Mouse (Mus musculus): ENCODE results near the gene Wiz. TPM values are rescaled to one million over a fixed set of nuclear protein-coding genes. Genes with fewer than 3 reads are reported as not detected.

Wiz gene
- polyA plus RNA-seq, 1 experiment from 2014 or later: 16.2 TPM

DNA sequence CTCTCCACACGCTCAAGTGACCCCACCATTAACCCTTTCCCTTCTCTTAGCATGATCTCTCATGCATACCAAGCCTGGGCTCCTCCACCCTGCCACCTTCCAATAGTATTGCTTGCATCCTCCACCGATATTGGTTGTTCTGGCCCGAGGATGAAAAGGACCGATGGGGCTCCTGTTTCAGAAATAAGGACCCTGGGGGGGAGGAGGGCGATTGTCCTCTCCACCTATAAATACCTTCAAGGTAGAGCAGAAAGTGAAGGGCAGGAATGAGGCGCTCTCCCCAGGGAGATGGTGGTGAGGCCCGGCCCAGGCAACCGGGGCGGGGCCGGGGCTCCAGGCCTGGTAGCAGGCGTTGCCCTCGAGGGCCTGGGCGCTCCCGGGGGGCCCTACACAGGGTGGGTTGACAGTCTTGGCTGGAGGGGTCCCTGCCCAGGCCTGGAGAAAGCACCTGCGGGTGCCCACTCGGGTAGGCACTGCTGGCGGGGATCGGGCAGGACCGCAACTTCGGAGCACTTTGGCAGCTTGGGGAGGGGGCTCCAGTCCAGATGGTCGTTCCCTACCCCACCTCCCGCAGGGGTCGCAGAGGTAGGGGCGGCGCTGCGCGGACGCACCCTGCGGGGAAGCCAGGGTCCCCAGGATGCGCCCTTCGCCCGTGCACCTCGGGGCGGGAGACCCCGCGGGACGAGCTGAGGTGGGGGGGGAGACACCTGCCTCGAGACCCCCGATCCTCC, 704 bp downstream of the Wiz start:
- no peaks in the 10 kb centered on the region for H3K36me3 ChIP-seq (ENCODE audit: control insufficient read depth, insufficient read depth, low read length)
- no peaks in the 10 kb centered on the region for H3K9me3 ChIP-seq (replicated peaks; ENCODE audit: control insufficient read depth, low read length)
- peak overlapping the region; percentile 72 for H3K4me3 ChIP-seq (ENCODE audit: low read depth, low read length)
- 2% methylated on average over 34 of the region's 39 CpGs for WGBS (ENCODE audit: insufficient replicate concordance)
- H3K9ac ChIP-seq (ENCODE audit: low read depth, low read length): peak overlapping the region; percentile 82
- peak; percentile 51 for ATAC-seq (replicated peaks; ENCODE audit: insufficient number of reproducible peaks, low FRiP score, low TSS enrichment)
- peaks cover 13% of the 10 kb centered on the region for H3K4me1 ChIP-seq (ENCODE audit: control insufficient read depth, insufficient read depth, low read length)
- peaks cover 16% of the 10 kb centered on the region for H3K27me3 ChIP-seq (ENCODE audit: control insufficient read depth, insufficient read depth, low read length)
- H3K27ac ChIP-seq (ENCODE audit: low read depth, low read length): peak overlapping the region; percentile 79; the same call in 1 of the 2 replicates
- H3K4me2 ChIP-seq: peak overlapping the region; percentile 97

DNA sequence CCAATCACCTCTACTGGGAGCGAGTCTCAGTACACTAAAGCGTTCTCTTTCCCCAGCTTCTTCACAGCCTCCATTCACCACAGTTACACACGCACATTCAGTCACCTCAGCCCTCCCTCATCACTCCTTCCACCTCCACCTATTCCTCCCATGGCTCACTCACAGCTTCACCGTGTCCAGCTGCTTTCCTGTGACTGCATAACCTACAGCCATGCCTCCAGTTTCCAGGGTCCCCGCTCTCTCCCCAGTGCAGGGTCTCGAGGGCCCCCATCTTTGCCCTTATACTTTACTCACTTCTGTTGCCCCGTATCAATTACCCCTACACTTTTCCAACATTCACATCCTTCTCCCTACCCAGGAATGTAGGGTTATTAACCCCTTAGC, 1.3 kb downstream of the Wiz start:
- no peak for ATAC-seq (replicated peaks; ENCODE audit: insufficient number of reproducible peaks, low FRiP score, low TSS enrichment)
- WGBS (ENCODE audit: insufficient replicate concordance): 41% methylated on average over 7 of the region's 7 CpGs

DNA sequence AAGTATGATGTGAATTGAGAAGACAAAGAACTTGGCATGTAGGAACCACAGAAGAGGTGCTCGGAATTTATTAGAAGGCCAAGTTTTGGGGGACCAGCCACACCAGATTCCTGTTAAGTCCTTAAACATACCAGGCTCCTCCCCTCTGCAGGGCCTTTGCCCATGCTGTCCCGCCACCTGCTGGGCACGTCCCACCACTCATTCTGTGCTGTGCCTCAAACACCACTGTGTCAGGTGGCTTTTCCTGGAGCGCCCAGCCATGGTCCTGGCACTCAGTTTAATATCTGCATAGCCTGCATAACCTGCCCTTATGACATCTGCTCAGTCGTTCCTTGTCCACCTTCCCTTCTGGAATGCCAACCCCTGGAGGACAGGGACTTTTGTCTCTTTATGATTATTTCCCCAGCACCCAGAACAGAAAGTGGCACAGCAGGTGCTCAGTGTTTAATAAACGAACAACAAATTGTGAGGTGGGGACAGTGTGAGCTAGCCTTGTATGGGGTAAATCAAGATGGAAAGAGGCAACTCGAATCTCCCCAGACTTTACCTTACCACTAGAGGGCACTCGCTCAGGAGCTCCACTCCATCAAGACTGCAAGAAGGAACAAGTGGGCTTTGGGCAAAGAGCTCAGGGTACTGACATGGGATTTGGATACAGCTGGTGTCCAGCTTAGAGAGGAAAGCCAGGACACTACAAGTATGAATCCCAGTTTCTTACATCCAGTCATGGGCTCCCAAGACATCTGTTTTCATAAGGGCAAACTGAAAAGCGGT, 2.4 kb downstream of the Wiz start:
- Histone ChIP-seq H3K9ac (ENCODE audit: low read depth, low read length) (no peak overlapping the region), H3K4me3 (ENCODE audit: low read depth, low read length) (no peak overlapping the region), H3K4me1 (ENCODE audit: control insufficient read depth, insufficient read depth, low read length) (peaks cover 20% of the 10 kb centered on the region), H3K4me2 (no peak overlapping the region), H3K9me3 (replicated peaks; ENCODE audit: control insufficient read depth, low read length) (no peaks in the 10 kb centered on the region), H3K27ac (ENCODE audit: low read depth, low read length) (no peak overlapping the region), H3K36me3 (ENCODE audit: control insufficient read depth, insufficient read depth, low read length) (no peaks in the 10 kb centered on the region), H3K27me3 (ENCODE audit: control insufficient read depth, insufficient read depth, low read length) (peaks cover 5% of the 10 kb centered on the region)
- 66% methylated on average over 9 of the region's 9 CpGs for WGBS (ENCODE audit: insufficient replicate concordance)
- ATAC-seq (replicated peaks; ENCODE audit: insufficient number of reproducible peaks, low FRiP score, low TSS enrichment): no peak

More for the DNA sequence above, 1.3 kb downstream of the Wiz start:
- peaks cover 11% of the 10 kb centered on the region for H3K27me3 ChIP-seq (ENCODE audit: control insufficient read depth, insufficient read depth, low read length)
- peak overlapping the region; percentile 72 for H3K4me3 ChIP-seq (ENCODE audit: low read depth, low read length)
- H3K36me3 ChIP-seq (ENCODE audit: control insufficient read depth, insufficient read depth, low read length): no peaks in the 10 kb centered on the region
- no peaks in the 10 kb centered on the region for H3K9me3 ChIP-seq (replicated peaks; ENCODE audit: control insufficient read depth, low read length)
- H3K4me2 ChIP-seq: peak overlapping the region; percentile 97
- H3K27ac ChIP-seq (ENCODE audit: low read depth, low read length): no peak overlapping the region
- peaks cover 19% of the 10 kb centered on the region for H3K4me1 ChIP-seq (ENCODE audit: control insufficient read depth, insufficient read depth, low read length)
- no peak overlapping the region for H3K9ac ChIP-seq (ENCODE audit: low read depth, low read length)

DNA sequence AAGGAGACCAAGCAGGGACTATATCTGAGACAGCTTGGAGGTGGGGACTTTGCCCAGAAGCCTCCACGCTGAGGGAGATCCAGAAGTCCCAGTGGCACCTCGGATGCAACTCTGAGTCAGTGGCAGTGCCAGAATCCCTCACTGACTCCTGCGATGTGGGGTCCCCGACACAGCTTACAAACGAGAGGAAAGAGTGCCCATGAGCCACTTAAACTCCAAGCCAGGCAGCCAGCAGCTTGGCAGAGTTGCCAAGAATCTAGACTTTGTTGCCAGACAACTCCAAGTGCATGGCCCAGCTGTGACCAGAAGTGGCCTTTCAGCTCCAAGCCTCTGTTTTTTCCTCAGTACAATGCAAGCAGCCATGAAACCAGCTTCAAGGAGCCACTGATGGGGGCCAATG, 5.6 kb downstream of the Wiz start:
- no peaks in the 10 kb centered on the region for H3K9me3 ChIP-seq (replicated peaks; ENCODE audit: control insufficient read depth, low read length)
- H3K36me3 ChIP-seq (ENCODE audit: control insufficient read depth, insufficient read depth, low read length): no peaks in the 10 kb centered on the region
- WGBS (ENCODE audit: insufficient replicate concordance): 74% methylated on average over 5 of the region's 5 CpGs
- no peaks in the 10 kb centered on the region for H3K27me3 ChIP-seq (ENCODE audit: control insufficient read depth, insufficient read depth, low read length)
- ATAC-seq (replicated peaks; ENCODE audit: insufficient number of reproducible peaks, low FRiP score, low TSS enrichment): no peak
- peaks cover 17% of the 10 kb centered on the region for H3K4me1 ChIP-seq (ENCODE audit: control insufficient read depth, insufficient read depth, low read length)
- no peak overlapping the region for H3K4me2 ChIP-seq
- H3K9ac ChIP-seq (ENCODE audit: low read depth, low read length): 0 out of 2 replicates have a peak overlapping the region, but pooled peaks have one; percentile 16
- 0 out of 2 replicates have a peak overlapping the region, but pooled peaks have one; percentile 8 for H3K27ac ChIP-seq (ENCODE audit: low read depth, low read length)
- H3K4me3 ChIP-seq (ENCODE audit: low read depth, low read length): no peak overlapping the region

DNA sequence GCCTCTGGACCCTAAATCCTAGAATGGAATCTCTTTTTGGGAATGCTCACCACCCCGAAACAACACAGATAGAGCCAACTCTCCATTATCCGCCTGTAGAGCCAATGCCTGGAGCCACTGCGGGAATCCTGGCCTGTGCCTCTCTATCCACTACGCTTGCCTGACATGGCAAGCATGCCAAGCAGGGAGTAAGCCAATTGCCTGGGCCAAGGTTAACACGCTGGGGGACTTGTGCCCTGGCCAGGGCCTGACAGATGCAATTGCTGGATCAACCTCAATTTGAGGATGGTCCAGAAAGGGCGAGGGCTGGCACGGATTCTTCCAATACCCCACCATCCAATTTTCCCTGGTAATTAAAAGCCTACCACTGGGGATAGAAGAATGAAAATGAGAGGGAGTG, 6.7 kb downstream of the Wiz start:
- Histone ChIP-seq H3K27ac (ENCODE audit: low read depth, low read length) (no peak overlapping the region), H3K36me3 (ENCODE audit: control insufficient read depth, insufficient read depth, low read length) (0 out of 2 replicates have a peak, but pooled peaks cover 2% of the 10 kb centered on the region), H3K4me3 (ENCODE audit: low read depth, low read length) (no peak overlapping the region), H3K9ac (ENCODE audit: low read depth, low read length) (no peak overlapping the region), H3K27me3 (ENCODE audit: control insufficient read depth, insufficient read depth, low read length) (no peaks in the 10 kb centered on the region), H3K9me3 (replicated peaks; ENCODE audit: control insufficient read depth, low read length) (no peaks in the 10 kb centered on the region), H3K4me1 (ENCODE audit: control insufficient read depth, insufficient read depth, low read length) (peaks cover 14% of the 10 kb centered on the region; the same call in 1 of the 2 replicates), H3K4me2 (no peak overlapping the region)
- no peak for ATAC-seq (replicated peaks; ENCODE audit: insufficient number of reproducible peaks, low FRiP score, low TSS enrichment)
- WGBS (ENCODE audit: insufficient replicate concordance): 92% methylated on average over 7 of the region's 7 CpGs

DNA sequence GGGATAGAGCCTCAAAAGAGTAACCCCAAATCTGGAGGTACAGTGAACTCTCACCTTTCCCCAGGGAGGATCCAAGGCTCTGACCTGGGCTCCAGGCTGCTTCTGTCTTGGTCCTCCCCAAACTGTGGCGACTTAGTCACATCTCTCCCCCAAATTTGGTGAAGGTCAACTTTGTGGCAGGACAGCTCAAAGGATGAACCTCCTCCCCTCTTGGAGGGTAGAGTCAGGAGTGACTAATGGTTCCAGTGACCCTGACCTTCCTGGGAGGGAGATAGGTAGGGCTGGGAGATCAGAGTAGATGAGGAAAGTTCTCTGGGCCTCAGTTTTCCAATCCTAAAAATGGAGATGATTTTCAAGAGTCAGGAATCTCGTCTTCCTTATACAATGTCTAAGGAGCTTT, 10.5 kb downstream of the Wiz start:
- H3K4me1 ChIP-seq (ENCODE audit: control insufficient read depth, insufficient read depth, low read length): peaks cover 9% of the 10 kb centered on the region
- no peak overlapping the region for H3K4me3 ChIP-seq (ENCODE audit: low read depth, low read length)
- no peaks in the 10 kb centered on the region for H3K9me3 ChIP-seq (replicated peaks; ENCODE audit: control insufficient read depth, low read length)
- H3K27ac ChIP-seq (ENCODE audit: low read depth, low read length): no peak overlapping the region
- no peak overlapping the region for H3K4me2 ChIP-seq
- 59% methylated on average over 2 of the region's 2 CpGs for WGBS (ENCODE audit: insufficient replicate concordance)
- ATAC-seq (replicated peaks; ENCODE audit: insufficient number of reproducible peaks, low FRiP score, low TSS enrichment): no peak
- no peaks in the 10 kb centered on the region for H3K27me3 ChIP-seq (ENCODE audit: control insufficient read depth, insufficient read depth, low read length)
- H3K36me3 ChIP-seq (ENCODE audit: control insufficient read depth, insufficient read depth, low read length): peaks cover 2% of the 10 kb centered on the region; the same call in 1 of the 2 replicates
- H3K9ac ChIP-seq (ENCODE audit: low read depth, low read length): no peak overlapping the region

DNA sequence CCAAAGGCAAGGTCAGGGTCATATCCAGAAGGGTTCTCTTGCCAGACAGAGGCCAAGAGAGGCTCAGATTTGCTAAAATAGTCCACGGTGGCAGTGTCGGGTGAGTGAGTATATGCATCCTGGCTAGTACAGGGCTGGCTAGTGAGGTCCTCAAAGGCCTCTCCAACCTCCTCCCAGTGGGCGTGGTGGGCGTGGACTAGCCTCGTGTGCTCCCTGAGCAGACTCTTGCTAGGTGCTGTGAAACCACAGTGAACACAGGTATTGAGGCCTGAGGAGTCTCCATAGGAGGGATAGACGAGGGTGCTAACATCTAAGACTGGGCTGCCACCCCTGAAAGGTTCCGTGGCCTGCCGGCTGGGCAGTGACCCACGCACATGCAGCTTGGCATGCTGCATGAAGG, 12.1 kb downstream of the Wiz start:
- H3K27ac ChIP-seq (ENCODE audit: low read depth, low read length): no peak overlapping the region
- no peak for ATAC-seq (replicated peaks; ENCODE audit: insufficient number of reproducible peaks, low FRiP score, low TSS enrichment)
- 74% methylated on average over 9 of the region's 9 CpGs for WGBS (ENCODE audit: insufficient replicate concordance)
- H3K4me1 ChIP-seq (ENCODE audit: control insufficient read depth, insufficient read depth, low read length): no peaks in the 10 kb centered on the region; the same call in 1 of the 2 replicates
- no peak overlapping the region for H3K4me2 ChIP-seq
- H3K9me3 ChIP-seq (replicated peaks; ENCODE audit: control insufficient read depth, low read length): no peaks in the 10 kb centered on the region
- H3K27me3 ChIP-seq (ENCODE audit: control insufficient read depth, insufficient read depth, low read length): no peaks in the 10 kb centered on the region
- no peak overlapping the region for H3K9ac ChIP-seq (ENCODE audit: low read depth, low read length)
- peaks cover 2% of the 10 kb centered on the region; the same call in 1 of the 2 replicates for H3K36me3 ChIP-seq (ENCODE audit: control insufficient read depth, insufficient read depth, low read length)
- H3K4me3 ChIP-seq (ENCODE audit: low read depth, low read length): no peak overlapping the region

DNA sequence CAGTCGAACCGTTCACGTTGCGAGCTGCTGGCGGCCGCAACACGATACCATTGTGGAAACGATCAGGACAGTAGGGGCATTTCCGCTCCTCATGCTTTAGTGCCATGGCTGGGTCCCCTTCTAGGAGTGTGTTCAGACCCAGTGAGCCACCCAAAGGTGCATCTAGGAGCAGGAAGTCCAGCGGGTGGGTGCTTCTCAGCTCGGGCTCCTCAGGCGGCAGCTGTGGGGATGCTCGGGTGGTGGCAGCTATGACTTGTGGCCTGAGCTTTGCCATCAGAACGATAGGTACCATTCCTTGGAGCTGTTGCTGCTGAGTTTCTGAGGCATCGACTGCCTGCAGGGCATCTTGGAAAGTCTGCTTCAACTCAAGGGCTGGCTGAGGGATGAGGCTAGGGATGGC, 12.8 kb downstream of the Wiz start:
- Histone ChIP-seq H3K27ac (ENCODE audit: low read depth, low read length) (no peak overlapping the region), H3K9ac (ENCODE audit: low read depth, low read length) (no peak overlapping the region), H3K4me2 (no peak overlapping the region), H3K36me3 (ENCODE audit: control insufficient read depth, insufficient read depth, low read length) (peaks cover 2% of the 10 kb centered on the region; the same call in 1 of the 2 replicates), H3K4me1 (ENCODE audit: control insufficient read depth, insufficient read depth, low read length) (no peaks in the 10 kb centered on the region; the same call in 1 of the 2 replicates), H3K27me3 (ENCODE audit: control insufficient read depth, insufficient read depth, low read length) (no peaks in the 10 kb centered on the region), H3K4me3 (ENCODE audit: low read depth, low read length) (no peak overlapping the region), H3K9me3 (replicated peaks; ENCODE audit: control insufficient read depth, low read length) (no peaks in the 10 kb centered on the region)
- 88% methylated on average over 15 of the region's 15 CpGs for WGBS (ENCODE audit: insufficient replicate concordance)
- ATAC-seq (replicated peaks; ENCODE audit: insufficient number of reproducible peaks, low FRiP score, low TSS enrichment): no peak

All from heart, embryonic 11.5 days (tissue).